Mouse (Mus musculus) ES-Bruce4 (cell line): ENCODE data around the gene Agpat1. TPM values are rescaled to one million over a fixed set of nuclear protein-coding genes. Genes with fewer than 3 reads are reported as not detected.
A peak's percentile ranks its signal among the peaks of the same experiment; 100 is the strongest.

ENCODE experiments used
- H3K27ac ChIP-seq: 2 replicates; pipeline ENCODE4 v1.5.1; 2012; ENCODE audit warnings: low read length, inconsistent platforms; ENCODE audit not compliant: insufficient read depth
- H3K27me3 ChIP-seq: 2 replicates; pipeline ENCODE4 v1.6.1; 2012; ENCODE audit warnings: mild to moderate bottlenecking, low read length, inconsistent platforms; ENCODE audit not compliant: control insufficient read depth, poor library complexity, insufficient read depth, severe bottlenecking
- H3K36me3 ChIP-seq: 2 replicates; pipeline ENCODE4 v1.6.1; 2012; ENCODE audit warnings: inconsistent platforms, mild to moderate bottlenecking, low read length, moderate library complexity; ENCODE audit not compliant: control insufficient read depth, poor library complexity, insufficient read depth, severe bottlenecking
- H3K4me1 ChIP-seq: one replicate; pipeline ENCODE4 v1.8.1; 2011; ENCODE audit warnings: low read length; ENCODE audit not compliant: control insufficient read depth, insufficient read depth
- H3K4me3 ChIP-seq: 2 replicates; pipeline ENCODE4 v1.5.1; 2011; ENCODE audit warnings: low read depth, mild to moderate bottlenecking, low read length
- H3K9ac ChIP-seq: 2 replicates; pipeline ENCODE4 v1.6.1; 2012; ENCODE audit warnings: low read depth, mild to moderate bottlenecking, inconsistent platforms; ENCODE audit not compliant: poor library complexity, severe bottlenecking
- H3K9me3 ChIP-seq: replicated peaks from 2 replicates; pipeline ENCODE4 v1.6.1; 2012; ENCODE audit warnings: mild to moderate bottlenecking, low read length, inconsistent platforms; ENCODE audit not compliant: control insufficient read depth, poor library complexity, insufficient read depth, severe bottlenecking
- CTCF ChIP-seq: IDR thresholded peaks from one replicate; pipeline ENCODE4 v1.8.1; 2011; ENCODE audit warnings: low read depth, low read length
- EP300 ChIP-seq: IDR thresholded peaks from 2 replicates; pipeline ENCODE4 v1.6.1; 2011; ENCODE audit warnings: low read depth, low read length; ENCODE audit not compliant: insufficient read depth
- POLR2A ChIP-seq: IDR thresholded peaks from one replicate; pipeline ENCODE4 v1.8.1; 2011; ENCODE audit warnings: low read length; ENCODE audit not compliant: insufficient read depth
- polyA plus RNA-seq: library from polyadenylated mRNA; stranded (reverse); fragments of >200 nt; gene quantifications from 2 replicates; pipeline ENCODE4 v1.2.4, GENCODE M21; 2011; ENCODE audit warnings: low read depth; ENCODE audit not compliant: missing spikeins, insufficient read depth, insufficient read length

The Agpat1 gene
- polyA plus RNA-seq, 1 experiment, result 66.8 TPM

DNA sequence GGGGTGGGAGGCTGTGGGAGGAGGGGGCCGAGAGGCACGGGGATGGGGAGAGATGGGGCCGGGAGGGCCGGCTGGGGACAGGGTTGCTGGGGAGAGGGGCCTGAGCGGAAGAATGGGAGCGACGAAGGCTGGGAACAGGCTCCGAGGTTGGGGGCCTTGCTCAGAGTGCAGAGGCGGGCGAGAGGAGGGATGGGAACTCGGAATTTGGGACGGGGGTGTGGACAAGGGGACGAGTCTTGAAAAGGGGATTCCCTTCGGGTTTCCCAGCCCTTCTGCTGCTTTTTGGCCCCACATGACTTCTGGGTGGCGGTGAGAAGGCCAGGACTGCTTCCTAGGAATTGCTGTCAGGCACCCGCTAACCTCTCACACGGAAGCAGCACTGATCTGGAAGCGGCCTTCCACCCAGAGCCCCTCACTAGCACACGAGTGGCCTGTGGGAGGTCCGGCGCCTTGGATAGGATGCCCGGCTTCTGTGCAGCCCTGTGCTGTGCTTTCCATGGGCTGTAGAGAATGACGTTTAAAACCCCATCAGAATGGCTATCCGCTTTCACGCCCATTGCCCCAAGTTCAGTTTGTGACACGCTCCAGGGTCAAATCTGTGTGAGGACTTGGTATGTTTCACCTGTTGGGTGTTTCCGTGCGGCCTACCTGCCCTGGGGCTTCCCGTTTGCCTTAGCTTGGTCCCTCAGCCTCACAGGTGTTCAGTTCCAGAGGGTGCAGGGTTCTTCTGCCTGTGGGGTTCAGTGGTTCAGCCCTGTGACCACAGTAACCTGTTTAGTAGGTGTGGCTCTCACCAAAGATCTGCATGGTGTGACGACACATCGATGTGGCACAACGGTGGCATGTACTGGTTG is 2.4 kb downstream of the Agpat1 start:
- peaks cover 3% of the 10 kb centered on the region for H3K4me1 ChIP-seq
- peak overlapping the region; percentile 97 for H3K4me3 ChIP-seq
- H3K9me3 ChIP-seq, result no peaks in the 10 kb centered on the region
- peak overlapping the region; percentile 81 for H3K9ac ChIP-seq
- TF ChIP-seq POLR2A (no peak), EP300 (no peak), CTCF (no peak)
- no peaks in the 10 kb centered on the region for H3K36me3 ChIP-seq
- no peak overlapping the region for H3K27ac ChIP-seq
- H3K27me3 ChIP-seq, result no peaks in the 10 kb centered on the region

DNA sequence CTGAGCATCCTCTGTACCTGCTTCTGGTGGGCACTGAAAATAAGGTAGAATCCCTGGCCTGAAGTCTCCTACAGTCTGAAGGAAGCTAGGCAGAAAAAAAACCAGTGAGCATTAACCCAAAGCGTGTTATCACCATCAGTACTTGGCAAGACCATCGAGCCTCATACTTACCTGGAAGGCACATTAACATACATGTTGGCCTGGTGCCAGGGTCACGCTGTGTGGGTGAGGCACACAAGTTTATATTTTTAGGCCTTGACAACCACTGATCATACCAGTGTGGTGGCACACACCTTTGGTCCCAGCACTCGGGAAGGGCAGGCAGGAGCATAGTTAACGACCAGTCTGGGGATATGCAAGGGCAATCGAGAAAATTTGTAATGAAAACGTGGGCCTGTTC is 3.9 kb downstream of the Agpat1 start:
- Histone ChIP-seq H3K9ac (no peak overlapping the region), H3K9me3 (no peaks in the 10 kb centered on the region), H3K27me3 (no peaks in the 10 kb centered on the region), H3K27ac (no peak overlapping the region), H3K36me3 (no peaks in the 10 kb centered on the region), H3K4me1 (peaks cover 3% of the 10 kb centered on the region), H3K4me3 (no peak overlapping the region)
- TF ChIP-seq CTCF (no peak), EP300 (no peak), POLR2A (no peak)

DNA sequence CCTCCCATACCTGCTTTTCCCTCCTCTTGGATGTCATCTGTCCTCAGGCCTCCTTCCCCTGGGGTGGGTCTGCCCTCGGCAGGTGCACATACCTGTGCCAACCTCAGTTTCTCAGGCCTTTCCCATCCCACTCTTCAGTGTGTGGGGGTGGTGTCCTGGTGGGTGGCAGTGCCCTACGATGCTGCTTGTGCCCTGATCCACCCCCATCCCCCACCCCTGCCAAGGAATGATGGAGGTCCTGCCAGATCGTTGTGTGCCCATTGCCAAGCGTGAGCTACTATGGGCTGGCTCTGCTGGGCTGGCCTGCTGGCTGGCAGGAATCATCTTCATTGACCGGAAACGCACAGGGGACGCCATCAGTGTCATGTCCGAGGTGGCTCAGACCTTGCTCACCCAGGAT is 7.0 kb downstream of the Agpat1 start:
- H3K4me3 ChIP-seq, result no peak overlapping the region
- H3K4me1 ChIP-seq, result peaks cover 3% of the 10 kb centered on the region
- TF ChIP-seq POLR2A (no peak), CTCF (no peak), EP300 (no peak)
- H3K9me3 ChIP-seq, result no peaks in the 10 kb centered on the region
- H3K27ac ChIP-seq, result no peak overlapping the region
- no peaks in the 10 kb centered on the region for H3K36me3 ChIP-seq
- H3K9ac ChIP-seq, result no peak overlapping the region
- H3K27me3 ChIP-seq, result no peaks in the 10 kb centered on the region

DNA sequence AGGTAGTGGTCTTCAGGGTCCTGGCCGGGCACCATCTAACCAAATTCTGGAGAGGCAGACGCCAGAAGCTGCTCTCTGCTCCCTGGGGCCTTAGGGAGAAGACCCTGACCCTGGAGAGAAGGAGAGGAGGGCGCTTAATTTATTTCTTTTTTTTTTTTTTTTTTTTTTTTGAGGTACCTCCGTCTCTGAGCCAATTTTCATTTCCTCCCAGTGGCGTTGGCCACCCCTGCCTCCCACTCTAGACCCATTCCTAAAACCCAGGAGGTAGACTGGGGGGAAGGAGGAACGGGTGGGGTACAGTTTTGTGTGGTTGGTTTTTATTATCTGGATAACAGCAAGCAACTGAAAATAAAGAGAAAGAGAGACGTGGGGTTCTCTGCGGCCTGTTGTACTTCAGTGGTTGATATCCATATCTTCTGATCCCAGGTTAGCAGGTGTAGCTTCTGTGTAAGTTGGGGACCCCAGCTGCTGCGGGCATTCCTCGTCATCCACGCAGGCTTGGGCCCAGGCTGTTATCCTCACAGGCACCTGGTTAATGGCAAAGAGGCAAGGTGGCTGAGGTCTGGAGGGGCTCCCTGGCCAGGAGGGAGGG is 9.1 kb downstream of the Agpat1 start:
- Histone ChIP-seq H3K9me3 (no peaks in the 10 kb centered on the region), H3K9ac (no peak overlapping the region), H3K4me1 (no peaks in the 10 kb centered on the region), H3K4me3 (no peak overlapping the region), H3K27ac (no peak overlapping the region), H3K36me3 (no peaks in the 10 kb centered on the region), H3K27me3 (no peaks in the 10 kb centered on the region)
- TF ChIP-seq CTCF (no peak), POLR2A (no peak), EP300 (no peak)

DNA sequence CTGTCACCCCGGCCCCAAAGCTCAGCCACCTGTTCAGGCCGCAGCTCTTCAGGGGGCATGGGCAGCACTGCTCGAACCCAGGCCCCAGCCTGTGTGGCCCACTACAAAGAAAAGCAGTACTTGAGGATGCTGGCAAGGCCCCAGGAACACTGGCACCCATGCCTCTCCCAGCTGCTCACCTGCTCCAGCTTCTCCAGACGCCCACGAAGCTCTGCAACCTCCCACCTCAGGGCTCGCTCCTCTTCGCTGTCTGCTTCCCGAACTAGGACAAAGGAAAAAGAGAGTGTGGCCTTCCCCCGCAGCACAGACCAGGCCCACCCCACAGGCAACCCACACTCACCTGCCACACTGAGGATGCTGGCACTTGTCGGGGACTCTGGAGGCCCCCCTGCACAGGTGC is 9.8 kb downstream of the Agpat1 start:
- Histone ChIP-seq H3K36me3 (no peaks in the 10 kb centered on the region), H3K27me3 (no peaks in the 10 kb centered on the region), H3K9me3 (no peaks in the 10 kb centered on the region), H3K4me3 (no peak overlapping the region), H3K9ac (no peak overlapping the region), H3K27ac (no peak overlapping the region), H3K4me1 (no peaks in the 10 kb centered on the region)
- no peak for TF ChIP-seq CTCF
- no peak for TF ChIP-seq EP300
- TF ChIP-seq POLR2A, result no peak

DNA sequence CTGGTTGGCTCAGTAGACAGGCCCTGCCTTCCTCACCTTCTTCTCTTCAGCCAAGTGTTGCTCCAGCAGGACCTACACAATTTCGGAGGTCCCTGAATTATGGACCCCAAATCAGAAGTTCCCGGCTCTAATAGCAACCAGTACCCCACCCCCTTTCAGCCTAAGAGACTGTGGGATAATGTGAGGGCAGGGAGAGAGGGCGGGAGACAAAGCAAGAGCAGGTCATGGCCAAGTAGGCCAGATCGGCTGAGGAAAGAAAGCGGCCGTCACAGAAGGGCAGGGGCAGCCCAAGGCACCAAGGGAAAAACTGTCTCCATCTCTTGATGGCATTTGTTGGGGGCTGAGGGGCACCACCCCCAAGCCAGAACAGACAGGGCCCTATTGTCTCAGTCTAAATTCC is 11.8 kb downstream of the Agpat1 start, which contains the start of gene Egfl8:
Egfl8 (minus strand) TSS at position 101 of the 400 bp plus-strand sequence.
- H3K27ac ChIP-seq, result no peak within 1 kb of the TSS
- H3K9me3 ChIP-seq, result no peaks in the 10 kb centered on the region
- no peak within 1 kb of the TSS for H3K4me3 ChIP-seq
- H3K4me1 ChIP-seq, result no peaks in the 10 kb centered on the region
- no peak within 1 kb of the TSS for H3K9ac ChIP-seq
- no peaks in the 10 kb centered on the region for H3K36me3 ChIP-seq
- no peaks in the 10 kb centered on the region for H3K27me3 ChIP-seq
- TF ChIP-seq CTCF (no peak), POLR2A (no peak), EP300 (no peak)
